Mouse (Mus musculus): ENCODE measurements at regions not wholly inside any gene's neighbourhood (a gene's known extent, or its start where the extent isn't known, plus 50 kb on each side); places are given as distances from the start of the nearest gene placed in this dataset.
"Not testable (repeated sequence)": the region's sequence is repeated elsewhere in the genome, so short reads cannot be mapped to it uniquely, and the experiment has no call there.

DNA sequence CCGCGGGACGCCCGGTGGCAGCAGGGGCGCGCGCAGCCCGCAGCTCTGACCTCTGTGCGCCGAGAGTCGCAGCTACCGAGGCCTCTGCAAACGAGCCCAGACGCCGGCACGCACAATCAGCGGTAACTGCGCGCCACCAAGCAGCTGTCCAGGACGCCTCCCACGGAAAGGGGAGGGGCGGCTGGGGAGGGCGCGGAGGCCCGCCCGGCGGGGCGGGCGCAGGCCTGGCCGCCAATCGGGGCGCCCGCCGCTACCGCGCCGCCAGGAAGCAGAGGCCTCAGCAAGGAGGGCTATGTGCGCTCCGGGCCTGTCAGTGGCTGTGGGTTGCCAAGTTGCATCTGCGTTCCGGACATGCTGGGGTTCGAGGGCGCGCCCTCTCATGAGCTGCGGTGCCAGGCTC is 613.3 kb upstream of the Ywhaq start:
- 5% methylated on average over 39 of the region's 45 CpGs for WGBS
- not testable (repeated sequence) for H3K4me1 ChIP-seq (replicated peaks; ENCODE audit: control insufficient read depth, insufficient read depth, low read length); H3K36me3 ChIP-seq (ENCODE audit: control insufficient read depth, insufficient read depth, low read length); H3K27me3 ChIP-seq (replicated peaks; ENCODE audit: control insufficient read depth, insufficient read depth, low read length); H3K27ac ChIP-seq (ENCODE audit: low read depth); H3K9me3 ChIP-seq (ENCODE audit: control insufficient read depth, low read length); H3K9ac ChIP-seq (ENCODE audit: low read length)
- peak; percentile 83 for ATAC-seq (replicated peaks; ENCODE audit: low FRiP score, low TSS enrichment, low read depth)
- DNase-seq (ENCODE audit: low spot score): peak; percentile 50
- Histone ChIP-seq H3K4me2 (ENCODE audit: low read length) (peak overlapping the region; percentile 39), H3K4me3 (ENCODE audit: low read depth, low read length) (0 out of 2 replicates have a peak overlapping the region, but pooled peaks have one; percentile 28)

DNA sequence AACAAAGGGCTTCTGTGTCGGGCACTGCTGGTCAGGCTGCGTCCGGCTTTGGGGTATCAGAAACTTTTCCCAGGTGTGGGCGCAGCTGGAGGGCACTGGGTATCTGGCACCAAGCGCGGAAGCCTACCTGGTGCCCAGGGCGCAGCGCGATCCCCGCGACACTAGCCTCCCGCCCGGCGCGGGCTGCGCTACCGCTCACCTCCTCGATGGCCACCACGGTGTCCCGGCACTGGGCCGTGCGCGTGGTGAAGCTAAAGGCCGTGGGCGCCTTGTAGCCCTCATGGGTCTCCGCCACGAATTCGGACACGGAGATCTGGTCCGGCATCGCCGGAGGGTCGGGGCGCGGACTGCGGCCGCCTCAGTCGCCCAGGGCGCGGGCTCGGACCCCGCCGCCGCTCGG is 612.8 kb upstream of the Ywhaq start:
- DNase-seq (ENCODE audit: low spot score): peak; percentile 51
- H3K27ac ChIP-seq (ENCODE audit: low read depth); ATAC-seq (replicated peaks; ENCODE audit: low FRiP score, low TSS enrichment, low read depth); H3K9ac ChIP-seq (ENCODE audit: low read length); H3K36me3 ChIP-seq (ENCODE audit: control insufficient read depth, insufficient read depth, low read length); H3K27me3 ChIP-seq (replicated peaks; ENCODE audit: control insufficient read depth, insufficient read depth, low read length); H3K9me3 ChIP-seq (ENCODE audit: control insufficient read depth, low read length); H3K4me1 ChIP-seq (replicated peaks; ENCODE audit: control insufficient read depth, insufficient read depth, low read length): not testable (repeated sequence)
- Histone ChIP-seq H3K4me3 (ENCODE audit: low read depth, low read length) (peak overlapping the region; percentile 28), H3K4me2 (ENCODE audit: low read length) (peak overlapping the region; percentile 39)
- 9% methylated on average over 36 of the region's 45 CpGs for WGBS

Data from intestine, embryonic 14.5 days (tissue).